Mouse (Mus musculus): ENCODE data around the gene Setd3.

- TF ChIP-seq CTCF (IDR thresholded peaks at IDR 0.05), result no peak
- no peak for TF ChIP-seq EP300 (IDR thresholded peaks at IDR 0.05; ENCODE audit: insufficient read depth, low read depth, low read length)
Measured at GRCm38 (mm10) chr12:108132450-108133070, 46.6 kb downstream of the Setd3 start.

Data from heart, adult 2 months (tissue).